Mouse (Mus musculus): ENCODE measurements around the gene Fam171a1.

DNA sequence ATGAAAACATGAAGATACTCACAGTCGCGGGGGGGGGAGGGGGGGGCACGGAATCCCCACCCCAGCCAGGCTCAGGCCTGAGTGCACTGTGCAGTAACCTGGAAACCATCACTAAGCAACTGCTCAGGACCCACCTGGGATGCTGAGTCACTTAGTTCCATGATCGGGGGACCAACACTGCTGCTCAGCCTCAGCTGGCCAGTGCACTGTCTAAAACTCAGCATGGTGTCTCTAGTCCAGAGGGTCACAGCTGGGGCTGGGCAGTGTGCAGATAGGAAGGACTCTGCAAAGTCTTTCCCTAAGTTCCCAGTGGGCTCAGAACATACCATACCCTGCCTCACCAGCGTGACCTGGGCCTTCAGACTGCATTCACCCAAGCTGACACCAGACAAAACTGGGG is 26.6 kb downstream of the Fam171a1 start:
- TF ChIP-seq POLR2A (IDR thresholded peaks at IDR 0.05; ENCODE audit: borderline replicate concordance, extremely low read depth, low read depth, low read length) (no peak), CTCF (IDR thresholded peaks at IDR 0.05; ENCODE audit: insufficient read depth, low read length) (no peak)
